Mouse (Mus musculus): ENCODE data around the gene Nr4a2. TPM values are rescaled to one million over a fixed set of nuclear protein-coding genes. Genes with fewer than 3 reads are reported as not detected.

Nr4a2 gene
- polyA plus RNA-seq, 1 experiment from 2014 or later, result 6.4 TPM

GRCm38 (mm10) chr2:57110401-57110800, 13.4 kb downstream of the Nr4a2 start:
- H3K9ac ChIP-seq (ENCODE audit: low read length), result no peak overlapping the region
- H3K4me3 ChIP-seq (ENCODE audit: low read depth, low read length), result no peak overlapping the region
- H3K36me3 ChIP-seq (ENCODE audit: control insufficient read depth, insufficient read depth, low read length), result no peaks in the 10 kb centered on the region
- no peaks in the 10 kb centered on the region for H3K4me1 ChIP-seq (replicated peaks; ENCODE audit: control insufficient read depth, insufficient read depth)
- H3K4me2 ChIP-seq (replicated peaks; ENCODE audit: low read depth), result no peak overlapping the region
- 79% methylated on average over 16 of the region's 16 CpGs for WGBS
- ATAC-seq (ENCODE audit: low FRiP score, low TSS enrichment) (no peak), DNase-seq (ENCODE audit: low spot score) (no peak)
- TF ChIP-seq CTCF (IDR thresholded peaks at IDR 0.05; ENCODE audit: low read depth) (no peak), EP300 (optimal IDR thresholded peaks at IDR 0.05) (no peak)
- no peak overlapping the region for H3K27ac ChIP-seq (replicated peaks)
- no peaks in the 10 kb centered on the region; the same call in 1 of the 2 replicates for H3K27me3 ChIP-seq (ENCODE audit: control insufficient read depth, insufficient read depth, low read length)
- H3K9me3 ChIP-seq (ENCODE audit: control insufficient read depth, low read length), result no peaks in the 10 kb centered on the region

DNA sequence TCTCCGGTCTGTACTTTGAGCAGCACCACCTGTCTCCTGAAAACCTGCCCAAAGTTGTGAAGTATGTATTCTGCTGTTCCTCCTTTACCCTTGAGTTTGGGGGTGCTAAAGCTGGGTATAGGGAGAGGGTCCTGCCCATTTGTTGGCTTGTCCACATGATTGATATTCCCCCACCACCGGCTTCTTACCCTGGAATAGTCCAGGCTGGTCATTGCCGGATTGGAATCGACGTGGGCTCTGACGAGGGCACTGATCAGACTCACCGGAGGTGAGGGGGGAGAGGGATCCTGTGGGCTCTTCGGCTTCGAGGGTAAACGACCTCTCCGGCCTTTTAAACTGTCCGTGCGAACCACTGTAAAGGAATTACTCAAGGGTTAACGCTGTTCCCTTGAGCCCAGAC, 13.9 kb downstream of the Nr4a2 start:
- no peak for DNase-seq (ENCODE audit: low spot score)
- ATAC-seq (ENCODE audit: low FRiP score, low TSS enrichment), result no peak
- TF ChIP-seq EP300 (optimal IDR thresholded peaks at IDR 0.05) (no peak), CTCF (IDR thresholded peaks at IDR 0.05; ENCODE audit: low read depth) (no peak)
- Histone ChIP-seq H3K27ac (replicated peaks) (no peak overlapping the region), H3K9ac (ENCODE audit: low read length) (no peak overlapping the region), H3K27me3 (ENCODE audit: control insufficient read depth, insufficient read depth, low read length) (no peaks in the 10 kb centered on the region; the same call in 1 of the 2 replicates), H3K4me3 (ENCODE audit: low read depth, low read length) (no peak overlapping the region), H3K9me3 (ENCODE audit: control insufficient read depth, low read length) (no peaks in the 10 kb centered on the region), H3K4me1 (replicated peaks; ENCODE audit: control insufficient read depth, insufficient read depth) (no peaks in the 10 kb centered on the region), H3K4me2 (replicated peaks; ENCODE audit: low read depth) (no peak overlapping the region), H3K36me3 (ENCODE audit: control insufficient read depth, insufficient read depth, low read length) (no peaks in the 10 kb centered on the region)
- WGBS, result 56% methylated on average over 14 of the region's 14 CpGs

DNA sequence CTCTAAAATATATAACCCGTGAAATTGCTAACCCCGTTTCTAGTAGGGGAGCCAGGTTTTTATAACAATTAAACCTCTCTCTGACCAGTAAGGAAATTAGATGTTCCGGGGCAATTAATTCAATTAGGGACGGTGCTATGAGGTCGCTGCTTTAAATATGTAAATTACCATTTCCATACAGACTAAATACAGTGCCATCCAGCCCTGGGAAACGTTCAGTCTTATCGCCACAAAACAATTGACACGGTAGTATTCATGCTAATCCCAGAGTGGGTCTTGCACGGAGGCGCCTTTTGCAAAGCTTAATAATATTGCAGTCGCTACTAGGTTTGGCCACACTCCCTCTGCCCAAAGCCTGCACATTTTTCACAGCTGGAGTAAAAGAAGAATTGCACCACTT, 14.5 kb downstream of the Nr4a2 start:
- WGBS, result 62% methylated on average over 11 of the region's 11 CpGs
- ATAC-seq (ENCODE audit: low FRiP score, low TSS enrichment), result no peak
- no peak overlapping the region for H3K9ac ChIP-seq (ENCODE audit: low read length)
- peaks cover 3% of the 10 kb centered on the region; the same call in 1 of the 2 replicates for H3K27me3 ChIP-seq (ENCODE audit: control insufficient read depth, insufficient read depth, low read length)
- no peak overlapping the region for H3K27ac ChIP-seq (replicated peaks)
- TF ChIP-seq CTCF (IDR thresholded peaks at IDR 0.05; ENCODE audit: low read depth) (no peak), EP300 (optimal IDR thresholded peaks at IDR 0.05) (no peak)
- no peak for DNase-seq (ENCODE audit: low spot score)
- no peaks in the 10 kb centered on the region for H3K36me3 ChIP-seq (ENCODE audit: control insufficient read depth, insufficient read depth, low read length)
- H3K4me3 ChIP-seq (ENCODE audit: low read depth, low read length), result no peak overlapping the region
- no peaks in the 10 kb centered on the region for H3K4me1 ChIP-seq (replicated peaks; ENCODE audit: control insufficient read depth, insufficient read depth)
- no peak overlapping the region for H3K4me2 ChIP-seq (replicated peaks; ENCODE audit: low read depth)
- H3K9me3 ChIP-seq (ENCODE audit: control insufficient read depth, low read length), result no peaks in the 10 kb centered on the region

DNA sequence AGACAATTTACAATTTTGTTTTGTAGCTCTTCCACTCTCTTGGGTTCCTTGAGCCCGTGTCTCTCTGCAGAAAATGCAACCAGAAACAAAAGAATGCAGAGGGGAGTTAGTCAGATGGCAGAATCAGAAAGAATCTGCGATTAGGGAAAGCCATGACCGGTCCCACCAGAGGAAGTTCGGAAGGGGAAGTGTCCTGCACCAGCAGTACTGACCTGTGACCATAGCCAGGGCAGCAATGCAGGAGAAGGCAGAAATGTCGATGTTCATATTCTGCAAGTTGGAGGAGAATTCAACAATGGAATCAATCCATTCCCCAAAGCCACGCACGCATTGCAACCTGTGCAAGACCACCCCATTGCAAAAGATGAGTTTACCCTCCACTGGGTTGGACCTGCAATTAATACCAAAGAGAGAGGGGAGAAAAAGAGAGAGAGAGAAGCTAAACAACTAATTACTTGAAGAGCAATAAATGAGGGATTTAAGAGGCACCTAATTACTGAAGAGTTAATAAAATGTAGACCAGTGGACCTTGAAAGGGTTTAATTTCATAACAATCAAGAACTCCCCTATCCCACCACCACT, 15.4 kb downstream of the Nr4a2 start:
- H3K4me3 ChIP-seq (ENCODE audit: low read depth, low read length), result no peak overlapping the region
- peaks cover 4% of the 10 kb centered on the region; the same call in 1 of the 2 replicates for H3K27me3 ChIP-seq (ENCODE audit: control insufficient read depth, insufficient read depth, low read length)
- DNase-seq (ENCODE audit: low spot score) (no peak), ATAC-seq (ENCODE audit: low FRiP score, low TSS enrichment) (no peak)
- no peak overlapping the region for H3K4me2 ChIP-seq (replicated peaks; ENCODE audit: low read depth)
- H3K4me1 ChIP-seq (replicated peaks; ENCODE audit: control insufficient read depth, insufficient read depth), result no peaks in the 10 kb centered on the region
- no peaks in the 10 kb centered on the region for H3K36me3 ChIP-seq (ENCODE audit: control insufficient read depth, insufficient read depth, low read length)
- no peak overlapping the region for H3K9ac ChIP-seq (ENCODE audit: low read length)
- no peaks in the 10 kb centered on the region for H3K9me3 ChIP-seq (ENCODE audit: control insufficient read depth, low read length)
- no peak overlapping the region for H3K27ac ChIP-seq (replicated peaks)
- TF ChIP-seq CTCF (IDR thresholded peaks at IDR 0.05; ENCODE audit: low read depth) (no peak), EP300 (optimal IDR thresholded peaks at IDR 0.05) (no peak)
- 74% methylated on average over 7 of the region's 7 CpGs for WGBS

DNA sequence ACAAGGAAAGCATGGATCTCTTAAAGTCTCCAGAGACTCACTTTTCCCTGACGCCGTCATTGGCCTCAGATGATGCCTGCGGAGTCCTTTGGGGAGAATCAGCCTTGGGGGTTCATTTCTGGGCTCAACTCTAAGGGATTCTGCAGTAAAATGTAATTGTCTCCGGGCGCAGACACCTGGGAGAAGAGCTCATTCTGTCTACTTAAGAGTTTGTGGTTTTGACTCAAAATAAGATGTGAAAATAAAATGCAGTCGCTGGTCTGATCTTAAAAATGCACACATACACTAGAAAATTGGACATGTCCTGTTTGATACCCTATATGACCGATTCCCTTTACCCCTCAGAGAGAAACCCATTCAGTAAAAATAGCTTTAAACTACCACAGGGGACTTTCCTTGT, 18.4 kb downstream of the Nr4a2 start:
- WGBS, result 56% methylated on average over 7 of the region's 7 CpGs

GRCm38 (mm10) chr2:57104731-57105130, 19.1 kb downstream of the Nr4a2 start:
- TF ChIP-seq CTCF (IDR thresholded peaks at IDR 0.05; ENCODE audit: low read depth), result no peak
- TF ChIP-seq EP300 (optimal IDR thresholded peaks at IDR 0.05), result no peak
- no peaks in the 10 kb centered on the region for H3K9me3 ChIP-seq (ENCODE audit: control insufficient read depth, low read length)
- ATAC-seq (ENCODE audit: low FRiP score, low TSS enrichment) (no peak), DNase-seq (ENCODE audit: low spot score) (no peak)
- H3K4me2 ChIP-seq (replicated peaks; ENCODE audit: low read depth), result no peak overlapping the region
- H3K27me3 ChIP-seq (ENCODE audit: control insufficient read depth, insufficient read depth, low read length), result peaks cover 14% of the 10 kb centered on the region
- H3K36me3 ChIP-seq (ENCODE audit: control insufficient read depth, insufficient read depth, low read length), result no peaks in the 10 kb centered on the region
- no peak overlapping the region for H3K4me3 ChIP-seq (ENCODE audit: low read depth, low read length)
- H3K4me1 ChIP-seq (replicated peaks; ENCODE audit: control insufficient read depth, insufficient read depth), result no peaks in the 10 kb centered on the region
- WGBS, result 28% methylated on average over 8 of the region's 8 CpGs
- no peak overlapping the region for H3K27ac ChIP-seq (replicated peaks)
- no peak overlapping the region for H3K9ac ChIP-seq (ENCODE audit: low read length)

More for the DNA sequence above, 18.4 kb downstream of the Nr4a2 start:
- DNase-seq (ENCODE audit: low spot score) (no peak), ATAC-seq (ENCODE audit: low FRiP score, low TSS enrichment) (no peak)
- Histone ChIP-seq H3K9ac (ENCODE audit: low read length) (no peak overlapping the region), H3K9me3 (ENCODE audit: control insufficient read depth, low read length) (no peaks in the 10 kb centered on the region), H3K27me3 (ENCODE audit: control insufficient read depth, insufficient read depth, low read length) (peaks cover 14% of the 10 kb centered on the region), H3K36me3 (ENCODE audit: control insufficient read depth, insufficient read depth, low read length) (no peaks in the 10 kb centered on the region), H3K4me3 (ENCODE audit: low read depth, low read length) (no peak overlapping the region), H3K27ac (replicated peaks) (no peak overlapping the region), H3K4me2 (replicated peaks; ENCODE audit: low read depth) (no peak overlapping the region), H3K4me1 (replicated peaks; ENCODE audit: control insufficient read depth, insufficient read depth) (no peaks in the 10 kb centered on the region)
- no peak for TF ChIP-seq CTCF (IDR thresholded peaks at IDR 0.05; ENCODE audit: low read depth)
- no peak for TF ChIP-seq EP300 (optimal IDR thresholded peaks at IDR 0.05)

Measured in stomach, postnatal 0 days (tissue).